Mouse (Mus musculus) cerebellum, postnatal 14 days (tissue): Measurements from ENCODE around the gene Med15.

ENCODE experiments used
- DNase-seq, 2 experiments: peaks; one replicate each; pipeline ENCODE4 v3.0.0; 2021; ENCODE audit warnings: mixed read lengths in 2 of 2

The Med15 gene

DNA sequence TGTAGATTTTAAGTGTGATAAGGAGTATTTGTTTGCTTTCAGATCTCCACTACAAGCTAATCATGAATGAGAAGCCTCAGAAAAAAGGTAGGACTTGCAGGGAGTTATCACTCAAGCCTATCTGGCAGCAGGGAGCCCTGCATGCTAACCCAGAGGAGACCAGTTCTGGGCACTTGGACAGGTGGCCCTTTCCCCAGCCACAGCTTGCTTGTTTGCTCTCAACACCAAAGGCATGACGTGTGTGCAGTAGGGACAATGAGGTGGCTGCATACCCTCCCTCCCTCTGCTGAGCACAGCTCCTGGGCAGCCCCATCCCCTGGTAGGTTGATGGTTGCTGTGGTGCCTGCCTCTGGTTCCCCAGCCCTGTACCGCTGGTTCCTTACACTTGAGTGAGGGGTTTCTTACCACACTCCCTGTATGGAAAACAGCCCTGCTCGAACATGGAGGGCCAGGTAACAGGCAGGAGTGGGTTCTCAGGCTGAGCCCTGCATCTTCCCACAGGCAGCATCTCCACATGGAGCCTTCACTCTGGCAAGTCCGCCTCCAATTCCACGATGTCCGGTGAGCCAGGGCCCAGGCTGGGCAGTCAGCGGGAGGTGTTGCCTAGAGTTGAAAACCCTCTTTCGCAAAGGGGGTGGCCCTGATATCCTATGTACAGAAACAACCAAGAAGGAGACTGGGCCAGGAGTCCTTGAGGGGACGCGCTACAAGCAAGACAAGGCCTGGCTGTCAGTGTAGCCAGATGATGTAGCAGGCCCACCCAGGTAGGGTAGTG, 84.9 kb downstream of the Med15 start:
- DNase-seq = peak; percentile 40 to 42

DNA sequence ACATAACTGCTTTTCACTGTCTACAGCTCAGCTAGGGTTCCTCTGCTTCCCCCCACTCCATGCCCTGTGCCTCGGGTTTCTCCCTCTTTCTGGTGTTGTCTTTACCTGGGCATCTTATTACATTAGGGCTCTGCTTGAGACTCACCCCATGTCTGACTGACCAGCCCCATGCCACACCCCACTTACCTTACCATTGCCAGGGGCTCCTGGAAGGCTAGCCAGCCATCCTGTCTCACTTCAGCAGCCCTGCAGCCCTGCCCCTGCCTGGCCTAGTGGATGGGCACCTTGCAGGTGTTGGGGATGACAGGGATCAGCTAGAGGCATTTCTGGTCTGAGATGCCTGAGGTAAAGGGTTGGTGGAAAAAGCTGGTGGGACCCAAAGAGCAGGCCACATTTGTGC, 85.5 kb downstream of the Med15 start:
- peak; percentile 28 to 34 for DNase-seq

DNA sequence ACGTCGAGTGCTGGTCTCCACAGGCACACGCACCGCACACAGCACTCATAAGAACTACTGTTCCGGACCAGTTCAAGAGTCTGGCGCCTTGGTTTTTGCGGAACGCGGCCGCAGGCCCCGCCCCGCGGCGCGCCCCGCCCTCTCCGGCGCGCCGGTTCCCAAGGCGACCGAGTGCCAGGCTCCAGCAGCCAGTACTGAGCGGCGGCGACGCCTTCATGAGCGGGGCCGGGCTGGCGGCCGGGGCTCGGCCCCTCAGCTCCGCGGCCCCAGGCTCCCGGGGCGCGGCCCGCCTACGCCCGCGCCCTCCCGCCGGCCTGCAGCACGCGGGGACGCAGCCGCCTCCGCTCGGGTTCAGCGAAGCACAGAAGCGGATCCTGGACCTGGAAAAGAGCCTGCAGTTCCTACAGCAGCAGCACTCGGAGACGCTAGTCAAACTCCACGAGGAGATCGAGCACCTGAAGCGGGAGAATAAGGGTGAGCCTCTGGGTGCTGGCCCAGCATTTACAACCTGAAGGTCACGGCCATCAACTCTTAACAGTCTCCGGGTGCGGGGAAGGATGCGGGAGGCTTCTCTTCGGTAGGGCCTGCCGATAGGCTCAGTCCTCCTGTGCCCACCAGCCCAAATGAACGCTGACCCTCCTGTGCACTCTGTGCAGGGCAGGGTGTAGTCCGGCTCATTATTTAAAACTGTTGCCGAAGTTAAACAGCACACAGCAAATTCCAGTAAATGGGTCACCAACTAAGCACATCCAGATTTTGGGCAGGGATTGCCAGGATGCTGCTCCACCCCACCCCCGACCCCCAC, 86.2 kb downstream of the Med15 start, which contains the start of gene Ccdc74a:
TSS of gene Ccdc74a (plus strand) at position 161 of the 805 bp plus-strand sequence.
- DNase-seq = peak; percentile 84 to 90

DNA sequence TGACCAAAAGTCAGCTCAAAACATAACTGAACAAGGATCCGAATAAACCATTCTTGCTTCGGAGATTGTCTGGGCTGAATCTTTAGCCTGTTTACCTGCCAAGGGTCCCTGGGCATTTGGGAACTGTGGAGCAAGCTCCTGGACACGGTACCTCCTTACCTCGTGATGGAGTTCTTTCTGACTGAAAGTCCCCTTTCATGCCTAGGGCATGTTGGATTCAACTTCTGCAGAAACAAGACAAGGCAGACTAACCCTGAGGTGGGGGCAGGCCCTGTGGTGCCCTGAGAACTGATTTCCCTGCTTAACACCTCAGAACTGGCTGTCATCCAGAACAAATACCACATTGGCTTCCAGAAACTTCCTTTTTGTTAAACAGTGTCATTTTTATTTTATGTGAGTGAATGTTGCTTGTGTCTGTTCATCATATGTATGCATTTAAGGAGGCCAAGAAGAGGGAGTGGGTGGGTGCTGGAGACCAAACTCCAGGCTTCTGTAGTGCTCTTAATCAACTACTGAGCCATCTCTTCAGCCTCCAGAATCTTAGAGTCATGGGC, 89.2 kb downstream of the Med15 start:
- peak in 1 of 2 experiments; percentile 31 for DNase-seq

DNA sequence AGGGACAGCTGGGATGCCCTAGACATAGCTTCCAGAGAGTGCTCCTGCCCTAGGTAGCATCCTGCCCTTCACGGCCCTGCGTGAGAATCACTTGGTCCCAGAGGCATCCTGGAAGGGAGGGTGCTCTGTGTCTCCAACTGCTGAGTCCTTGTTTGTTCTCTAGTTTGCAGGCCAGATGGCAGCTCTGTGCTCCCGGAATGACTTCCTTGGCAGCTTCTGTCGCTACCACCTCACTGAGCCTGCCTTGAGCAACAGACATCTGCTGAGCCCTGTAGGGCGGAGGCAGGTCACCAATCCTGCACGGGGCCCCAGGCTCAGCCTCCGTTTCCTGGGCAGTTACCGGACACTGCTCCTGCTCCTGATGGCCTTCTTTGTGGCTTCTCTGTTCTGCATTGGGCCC, 90.4 kb downstream of the Med15 start:
- DNase-seq = peak; percentile 85 to 89

DNA sequence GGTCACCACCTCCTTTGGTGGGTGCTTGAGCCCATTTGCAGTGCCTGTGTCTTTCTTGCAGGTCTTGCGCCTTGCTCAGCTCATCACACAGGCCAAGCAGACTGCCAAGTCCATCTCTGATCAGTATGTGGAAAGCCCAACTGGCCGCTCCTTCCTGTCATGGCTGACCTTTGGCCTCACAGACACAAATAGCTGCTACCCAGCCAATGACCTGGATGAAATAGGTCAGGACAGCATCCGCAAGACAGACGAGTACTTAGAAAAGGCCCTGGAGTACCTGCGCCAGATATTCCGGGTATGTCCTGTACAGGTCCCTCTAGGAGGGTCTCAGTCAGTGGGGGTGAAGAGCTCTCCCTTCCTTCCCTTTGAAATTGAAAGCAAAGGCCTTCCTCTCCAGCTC, 91.4 kb downstream of the Med15 start:
- DNase-seq = peak; percentile 32 to 49

DNA sequence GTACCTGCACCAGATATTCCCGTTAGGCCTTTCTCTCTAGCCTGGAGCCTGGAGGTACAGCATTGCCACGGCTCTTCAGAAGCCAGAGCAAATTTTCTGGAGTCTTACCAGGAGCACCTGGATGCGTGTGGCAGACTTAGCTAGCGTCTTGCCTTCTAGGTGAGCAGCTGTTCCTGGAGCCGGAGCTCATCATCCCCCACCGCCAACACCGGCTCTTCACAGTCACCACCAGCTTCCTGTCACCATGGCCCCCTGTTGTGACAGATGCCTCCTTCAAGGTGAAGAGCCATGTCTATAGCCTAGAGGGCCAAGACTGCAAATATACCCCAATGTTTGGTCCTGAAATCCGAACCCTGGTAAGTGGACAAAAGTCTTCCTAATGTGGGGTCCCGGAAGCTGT, 92.0 kb downstream of the Med15 start:
- DNase-seq = peak; percentile 28 to 42

DNA sequence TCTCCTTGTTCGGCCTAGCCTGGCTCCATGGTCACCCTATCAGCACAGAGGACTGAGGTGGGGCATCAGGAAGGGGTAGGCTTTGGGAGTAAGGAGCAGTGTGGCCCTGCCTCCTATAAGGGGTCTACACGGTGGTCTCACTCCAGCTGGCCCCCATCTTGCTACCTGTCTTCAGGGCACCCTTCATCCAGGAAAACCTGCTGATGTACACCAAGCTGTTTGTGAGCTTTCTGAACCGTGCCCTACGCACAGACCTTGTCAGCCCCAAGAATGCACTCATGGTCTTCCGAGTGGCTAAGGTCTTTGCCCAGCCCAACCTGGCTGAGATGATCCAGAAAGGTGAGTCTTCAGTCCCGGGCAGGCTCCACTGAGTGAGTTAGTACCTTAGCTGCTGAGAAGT, 92.7 kb downstream of the Med15 start:
- peak in 1 of 2 experiments; percentile 9 for DNase-seq

DNA sequence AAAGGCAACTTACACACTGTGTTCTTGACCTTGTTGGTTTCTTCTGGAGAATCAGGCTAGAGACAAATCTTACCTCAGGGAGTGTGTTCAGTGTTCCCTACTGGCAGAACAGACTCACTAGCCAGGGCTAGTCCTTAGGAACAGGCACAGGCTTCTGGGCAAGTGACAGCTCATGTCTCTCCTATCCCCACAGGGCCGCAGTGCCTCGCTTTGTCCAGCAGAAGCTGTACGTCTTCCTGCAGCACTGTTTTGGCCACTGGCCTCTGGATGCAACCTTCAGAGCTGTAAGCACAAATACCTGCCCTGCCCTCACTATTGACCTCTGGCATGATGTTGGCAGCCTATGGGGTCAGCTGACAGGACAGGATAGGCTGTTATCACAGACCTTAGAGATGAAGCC, 93.6 kb downstream of the Med15 start:
- peak in 1 of 2 experiments; percentile 13 for DNase-seq

DNA sequence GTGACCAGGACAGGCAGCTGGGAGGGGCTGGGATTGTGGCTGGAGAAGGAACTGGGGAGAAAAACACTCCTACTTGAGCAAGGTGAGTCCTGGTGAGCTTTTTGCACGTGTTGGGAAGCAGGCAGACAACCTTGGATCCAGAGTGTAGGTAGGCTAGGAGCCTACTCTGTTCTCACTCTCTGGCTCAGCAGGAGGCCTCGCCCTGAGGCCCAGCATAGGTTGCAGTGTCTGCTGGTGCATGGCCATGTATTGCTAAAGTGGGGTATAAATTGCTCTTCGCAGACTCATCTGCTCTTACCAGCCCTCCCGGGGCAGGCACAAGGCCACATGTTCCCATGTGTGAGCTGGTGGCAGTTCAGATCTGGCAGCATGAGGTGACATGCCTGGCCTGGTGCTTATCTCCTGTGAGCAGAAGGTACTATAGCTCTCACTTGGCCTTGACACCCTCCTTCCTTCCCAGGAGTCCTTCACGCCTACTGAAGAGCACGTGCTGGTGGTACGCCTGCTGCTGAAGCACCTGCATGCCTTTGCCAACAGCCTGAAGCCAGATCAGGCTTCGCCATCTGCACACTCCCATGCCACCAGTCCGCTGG, 94.6 kb downstream of the Med15 start:
- peak in 1 of 2 experiments; percentile 9 for DNase-seq

DNA sequence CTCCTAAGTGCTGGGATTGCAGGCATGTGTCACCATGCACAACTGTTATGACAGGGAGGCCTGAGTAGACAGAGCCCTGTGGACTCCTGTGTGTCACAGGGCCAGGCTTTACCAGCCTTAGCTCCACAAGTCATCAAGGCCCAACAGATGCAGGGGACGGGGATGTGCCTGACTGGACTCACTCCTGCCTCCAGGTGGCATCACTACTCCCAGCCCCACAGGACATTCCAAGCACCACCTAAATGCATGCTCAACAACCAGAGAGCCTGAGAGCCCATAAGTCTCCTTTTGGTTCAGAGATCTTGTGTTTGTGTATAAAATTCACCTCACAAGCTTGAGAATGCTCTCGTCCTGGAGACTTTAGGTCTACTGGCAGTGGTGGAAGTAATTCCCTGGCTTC, 95.1 kb downstream of the Med15 start:
- no peak for DNase-seq

DNA sequence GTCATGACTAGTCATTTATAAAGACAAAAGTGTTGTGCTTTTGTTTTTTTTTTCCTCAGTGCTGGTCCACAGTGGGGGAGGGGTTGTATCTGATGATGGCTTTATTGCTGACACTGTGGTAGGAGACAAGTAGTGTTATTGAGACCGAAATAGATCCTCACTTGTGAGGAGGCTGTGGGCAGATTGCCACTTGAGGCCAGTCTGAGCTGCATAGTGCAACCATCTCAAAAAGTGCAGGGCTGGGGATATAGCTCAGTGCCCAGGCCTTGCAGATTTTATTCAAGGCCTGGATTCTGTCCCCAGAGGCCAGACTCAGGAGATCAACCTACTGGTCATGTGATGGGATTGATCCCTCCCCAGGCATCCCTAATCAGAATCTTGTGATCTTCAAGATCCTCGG, 95.8 kb downstream of the Med15 start:
- no peak for DNase-seq

DNA sequence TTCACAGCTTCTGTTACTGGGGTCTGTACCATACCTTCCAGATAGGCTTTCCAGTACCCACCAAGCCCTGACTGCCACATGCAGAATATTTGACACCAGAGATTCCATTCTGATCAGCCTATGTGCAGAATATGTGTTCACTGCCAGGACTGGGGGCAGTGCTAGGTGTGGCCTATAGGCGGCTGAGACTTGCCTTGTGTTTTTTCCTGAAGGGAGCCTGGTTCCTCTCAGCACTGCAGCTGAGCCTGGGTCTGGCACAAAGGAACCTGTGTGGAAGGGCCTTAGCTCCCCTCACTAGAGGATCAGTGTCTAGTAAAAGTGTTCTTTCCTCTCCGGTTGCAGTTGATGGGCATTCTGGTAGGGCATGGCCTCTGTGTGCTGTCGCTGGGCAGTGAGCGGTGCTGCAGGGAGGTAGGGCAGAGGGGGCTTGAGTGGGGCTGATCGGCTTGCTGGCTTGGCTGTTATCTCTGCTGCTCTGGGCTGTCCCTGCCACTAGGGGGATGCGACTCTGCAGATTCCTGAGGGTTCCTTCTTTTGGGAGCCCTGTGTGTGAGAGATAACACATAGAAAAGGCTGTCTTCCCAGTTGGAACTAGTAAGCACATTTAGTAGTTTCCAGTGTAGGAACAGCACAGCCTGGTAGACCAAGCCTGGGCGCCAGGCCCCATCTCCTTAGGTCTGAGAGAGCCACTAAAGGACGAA, 99.1 kb downstream of the Med15 start:
- peak; percentile 35 to 48 for DNase-seq

DNA sequence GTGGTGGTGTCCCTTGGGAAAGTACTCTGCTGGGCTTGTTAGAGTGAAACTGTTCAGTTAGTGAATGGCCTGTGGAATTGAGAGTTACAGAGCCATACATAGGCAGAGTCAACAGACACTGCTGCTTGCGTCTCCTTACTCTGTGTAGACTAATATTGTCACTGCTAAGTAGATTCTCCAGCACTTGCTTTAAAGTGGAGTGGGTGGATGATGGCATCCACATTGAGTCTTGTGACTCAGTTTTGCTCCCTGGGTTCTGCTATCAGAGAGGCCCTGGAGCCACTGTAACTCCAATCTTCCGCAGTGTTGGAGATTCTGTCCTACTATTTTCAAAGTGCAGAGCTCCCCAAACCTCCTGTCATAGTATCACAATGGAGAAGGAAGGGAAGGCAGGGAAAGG, 100.1 kb downstream of the Med15 start:
- DNase-seq = no peak

DNA sequence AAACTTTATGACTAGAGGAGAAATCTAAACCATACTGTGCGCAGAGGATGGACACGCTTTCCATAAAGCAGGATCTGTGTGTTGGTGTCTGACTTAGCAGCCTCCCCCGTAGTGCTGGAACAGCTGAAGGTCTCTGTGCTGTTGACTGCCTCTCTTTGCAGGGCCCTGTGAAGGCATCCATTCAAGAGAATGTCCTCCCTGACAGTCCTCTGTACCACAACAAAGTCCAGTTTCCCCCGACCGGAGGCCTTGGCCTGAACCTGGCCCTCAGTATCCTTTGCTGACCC, 106.5 kb downstream of the Med15 start:
- no peak for DNase-seq

DNA sequence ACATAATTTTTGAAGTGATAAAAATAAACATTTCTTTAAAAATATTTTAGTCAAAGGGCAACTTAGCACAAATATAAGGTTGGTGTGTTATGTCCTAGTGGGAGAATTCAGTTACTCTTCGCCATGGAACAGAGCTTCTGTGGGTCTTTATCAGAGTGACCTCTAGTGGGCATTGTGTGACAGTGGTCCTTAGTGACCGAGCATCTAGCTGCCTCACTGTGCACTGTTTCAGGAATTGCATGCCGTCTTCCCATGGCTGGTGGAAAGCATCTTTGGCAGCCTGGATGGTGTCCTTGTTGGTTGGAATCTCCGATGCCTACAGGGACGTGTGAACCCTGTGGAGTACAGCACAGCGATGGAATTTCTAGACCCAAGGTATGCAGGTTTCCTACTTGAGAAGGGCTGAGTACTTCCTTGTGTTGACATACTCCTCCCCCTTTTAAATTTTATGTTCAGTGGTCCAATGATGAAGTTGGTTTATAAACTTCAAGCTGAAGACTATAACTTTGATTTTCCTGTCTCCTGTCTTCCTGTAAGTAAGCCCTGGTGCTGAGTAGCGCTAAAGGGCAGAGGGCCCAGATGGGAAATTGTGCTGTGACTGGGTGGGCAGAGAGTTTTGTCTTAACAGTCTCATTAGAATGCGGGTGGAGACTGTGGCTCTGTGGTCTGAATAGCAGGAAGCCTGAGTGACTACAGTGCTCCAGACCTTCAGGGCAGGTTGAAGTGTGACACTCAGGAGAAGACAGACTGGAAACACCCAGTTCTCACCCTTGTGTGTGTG, 107.0 kb downstream of the Med15 start:
- DNase-seq = peak in 1 of 2 experiments; percentile 39

DNA sequence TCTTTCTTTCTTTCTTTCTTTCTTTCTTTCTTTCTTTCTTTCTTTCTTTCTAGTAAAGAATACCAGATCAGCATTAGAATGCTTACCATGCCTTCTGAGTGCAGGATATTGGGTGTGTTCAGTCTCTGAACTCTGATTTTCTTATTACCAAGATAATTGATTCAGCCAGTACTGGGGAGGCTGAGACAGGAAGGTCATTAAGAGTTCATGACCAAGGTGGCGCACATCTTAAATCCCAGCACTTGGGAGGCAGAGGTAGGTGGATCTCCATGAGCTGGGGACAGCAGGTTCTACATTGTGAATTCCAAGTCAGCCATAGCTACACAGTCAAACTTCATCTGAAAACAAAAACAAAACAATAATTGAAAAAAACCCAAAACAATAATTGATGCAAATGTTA, 110.8 kb downstream of the Med15 start:
- no peak for DNase-seq

DNA sequence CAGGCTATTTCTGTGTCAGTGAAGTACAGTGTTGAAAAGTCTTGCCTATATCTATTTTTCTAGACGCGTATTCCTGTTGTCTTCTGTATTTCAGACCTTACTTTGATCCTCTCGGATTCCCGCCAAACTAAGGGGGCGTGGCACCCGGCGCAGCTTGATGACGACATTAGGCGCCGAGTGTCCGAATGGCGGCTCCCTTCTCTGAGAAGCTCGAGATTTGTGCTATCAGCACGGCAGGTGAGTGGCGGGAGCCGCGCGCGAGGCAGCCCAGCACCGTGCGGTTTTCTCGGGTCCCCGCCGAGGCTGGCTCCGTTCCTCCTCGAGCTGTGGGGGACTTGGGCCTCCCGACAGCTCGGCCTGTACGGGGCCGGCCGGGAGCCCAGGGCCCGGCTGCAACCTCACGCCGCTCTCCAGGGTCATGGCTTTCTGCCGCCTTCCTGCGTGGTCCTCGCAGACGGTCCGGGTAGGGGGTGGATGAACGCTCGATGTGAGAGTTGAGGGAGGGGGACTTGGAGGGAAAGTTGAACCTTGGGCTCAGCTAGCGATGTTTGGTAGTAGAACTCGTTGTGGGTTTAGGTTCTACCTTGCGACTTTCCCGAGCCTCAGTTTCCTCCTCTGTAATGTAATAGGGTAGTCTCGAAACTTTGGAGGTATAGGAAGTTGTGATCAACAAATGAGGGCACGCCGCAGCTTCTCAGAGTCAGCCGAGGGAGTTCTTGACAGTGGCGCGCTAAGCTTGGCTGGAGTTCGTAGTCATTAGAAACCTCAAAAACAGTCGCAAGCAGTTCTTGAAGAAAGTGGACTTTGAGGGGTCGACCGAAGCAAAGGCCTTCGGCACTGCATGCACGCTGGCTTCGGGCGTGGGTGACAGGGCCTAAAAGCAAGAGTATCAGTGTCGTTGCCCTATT, 113.2 kb downstream of the Med15 start, which contains the start of gene Smpd4:
TSS of gene Smpd4 (plus strand) at position 157 of the 908 bp plus-strand sequence.
- DNase-seq = peak; percentile 96 to 97

DNA sequence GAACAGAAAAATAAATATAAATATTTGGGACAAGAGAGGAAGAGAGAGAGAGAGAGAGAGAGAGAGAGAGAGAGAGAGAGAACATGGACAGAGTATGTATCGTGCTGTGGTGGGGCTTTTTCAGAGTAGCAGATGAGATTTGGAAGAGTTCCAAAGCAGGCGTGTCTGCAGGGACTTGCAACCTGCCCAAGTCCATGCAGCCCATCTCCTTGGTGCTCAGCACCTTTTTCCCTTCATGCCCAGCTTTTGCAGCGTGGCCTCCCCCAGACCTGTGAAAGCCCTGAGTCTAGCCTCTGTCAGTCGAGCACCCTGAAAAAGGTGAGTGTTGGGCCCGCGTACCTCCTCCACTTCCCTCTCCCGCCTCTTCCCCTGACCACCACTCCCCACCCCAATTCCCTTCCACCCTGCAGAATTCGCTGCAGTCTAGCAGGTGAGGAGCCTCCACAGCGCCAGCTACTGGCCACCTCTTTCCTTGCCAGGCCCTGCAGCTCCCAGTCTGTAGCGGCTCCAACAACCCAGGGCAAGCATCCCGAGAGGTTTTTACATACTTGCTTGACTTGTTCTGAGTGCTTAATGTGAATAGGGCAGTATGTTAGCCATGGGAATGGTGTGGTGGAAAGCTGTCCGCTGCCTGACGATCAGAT, 114.6 kb downstream of the Med15 start:
- peak; percentile 74 to 79 for DNase-seq

DNA sequence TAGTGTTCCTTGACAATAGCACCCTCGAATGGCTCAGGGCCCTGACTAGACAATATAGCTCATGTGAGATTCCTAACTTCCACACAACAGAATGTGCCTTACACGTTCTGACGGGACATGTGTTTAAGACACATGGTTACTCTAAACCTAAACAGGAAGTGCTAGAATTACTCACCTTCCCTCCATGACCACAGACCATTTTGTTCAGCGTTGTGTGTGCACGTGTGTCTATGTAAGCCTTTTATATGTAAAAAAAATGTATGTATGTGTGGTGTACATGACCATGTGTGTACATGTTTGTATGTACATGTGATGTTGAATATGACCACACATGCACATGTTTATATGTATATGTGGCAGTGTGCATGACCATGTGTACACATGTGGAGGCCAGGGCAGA, 116.5 kb downstream of the Med15 start:
- DNase-seq = no peak
